Mouse (Mus musculus) heart, adult 11 months (tissue): ENCODE results near the gene Lhx1.
A peak's percentile ranks its signal among the peaks of the same experiment; 100 is the strongest.

ENCODE experiments used
- DNase-seq: peaks from one replicate; pipeline ENCODE4 v3.0.0; 2022

Lhx1 gene

DNA sequence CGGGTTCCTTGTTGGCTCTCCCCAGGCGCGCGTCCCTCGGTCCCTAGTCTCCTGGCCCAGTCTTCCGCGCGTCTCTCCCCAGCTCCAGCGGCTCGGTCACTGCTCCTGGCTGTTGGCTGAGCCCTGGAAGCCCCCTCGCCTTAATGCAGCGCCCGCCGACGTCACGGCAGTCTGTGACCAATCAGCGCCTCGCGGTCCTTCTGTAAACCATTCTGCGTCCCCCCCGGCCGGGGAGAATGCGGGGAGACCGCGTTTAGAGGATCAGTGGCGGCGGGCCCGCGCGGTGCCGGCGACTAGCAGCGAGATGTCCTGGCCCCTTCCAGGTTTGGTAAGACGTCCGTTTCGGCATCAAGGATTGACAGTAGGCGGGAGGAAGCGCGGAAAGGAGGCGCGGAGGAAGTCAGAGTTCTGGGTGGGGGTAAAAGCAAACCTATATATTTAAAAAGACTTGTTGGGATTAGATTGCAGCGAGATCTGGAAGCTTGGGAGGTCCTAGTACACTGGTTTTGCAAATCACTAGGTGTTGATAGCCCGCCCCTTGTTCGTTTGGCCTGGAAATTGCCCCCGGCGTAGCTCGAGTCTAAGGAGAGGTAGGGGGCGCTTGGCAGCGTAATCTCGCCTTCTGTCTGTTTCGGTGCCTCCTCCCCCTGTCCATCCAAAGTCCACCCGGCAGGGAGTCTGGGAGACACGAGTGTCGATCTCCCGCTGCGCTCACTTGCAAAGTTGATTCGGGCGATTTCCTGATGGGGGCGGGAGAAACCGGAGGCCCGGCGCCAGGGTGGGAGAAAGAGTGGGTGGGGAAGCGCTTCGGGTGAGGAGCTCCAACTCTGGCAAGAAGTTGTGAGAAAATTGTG, at the start of gene Lhx1:
Lhx1 (minus strand) TSS at position 115 of the 854 bp plus-strand sequence.
- peak; percentile 90 for DNase-seq

DNA sequence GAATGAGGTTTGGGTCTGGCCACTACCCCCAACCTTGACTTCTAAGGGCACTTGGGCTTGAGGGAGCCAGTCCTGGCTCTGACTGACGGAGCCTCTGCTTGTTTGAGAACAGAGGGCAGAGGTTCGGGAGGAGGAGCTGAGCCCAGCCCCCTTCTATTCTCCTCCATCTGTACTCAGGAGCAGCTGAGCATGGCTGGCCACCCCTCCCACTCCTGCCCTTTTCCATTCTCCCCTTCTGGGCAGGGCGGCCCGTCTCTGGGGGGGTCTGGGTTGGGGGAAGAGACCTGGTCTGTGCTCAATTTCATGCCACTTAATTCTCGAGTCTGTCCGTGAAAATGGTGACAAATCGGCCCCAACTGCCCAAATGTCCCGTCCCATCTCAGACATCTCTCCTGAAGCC, 49.5 kb upstream of the Lhx1 start:
- no peak for DNase-seq

DNA sequence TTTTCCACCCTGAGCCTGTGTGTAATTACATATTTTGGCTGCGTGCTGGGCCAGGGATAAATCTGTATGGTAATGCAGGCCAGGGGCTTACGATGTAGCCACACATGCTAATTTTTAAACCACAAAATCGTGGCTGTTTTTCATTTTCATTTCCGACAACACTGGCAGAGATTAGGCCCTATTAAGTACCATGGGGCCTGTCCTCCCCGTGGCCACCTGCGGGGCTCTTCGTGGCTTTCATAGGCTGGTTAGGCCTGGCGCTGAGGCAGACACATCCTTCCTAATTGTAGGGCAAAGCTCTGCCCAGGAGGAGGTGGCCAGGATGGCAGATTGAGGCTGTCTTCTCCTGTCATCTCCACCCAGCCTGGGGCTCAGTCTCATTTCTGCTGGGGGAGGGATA, 48.3 kb upstream of the Lhx1 start:
- no peak for DNase-seq

DNA sequence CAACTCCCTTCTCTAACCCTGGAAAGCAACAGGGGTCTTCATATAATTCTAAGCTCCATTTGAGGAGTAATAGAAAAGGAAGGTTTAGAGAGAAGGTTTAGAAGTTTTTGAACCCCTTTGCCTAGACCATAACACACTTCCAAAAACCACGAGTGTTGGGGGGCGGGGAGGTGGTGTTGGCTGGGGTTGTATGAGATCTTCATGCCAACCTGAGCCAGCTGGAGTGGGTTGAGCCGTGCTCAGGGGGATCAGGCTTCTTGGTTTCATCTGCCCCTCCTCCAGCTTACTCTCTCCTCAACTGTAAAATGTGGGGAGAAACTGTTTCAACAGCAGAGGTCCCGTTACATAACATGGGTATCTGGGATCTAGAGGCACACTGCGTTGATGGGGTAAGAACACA, 45.5 kb upstream of the Lhx1 start:
- DNase-seq, result no peak

DNA sequence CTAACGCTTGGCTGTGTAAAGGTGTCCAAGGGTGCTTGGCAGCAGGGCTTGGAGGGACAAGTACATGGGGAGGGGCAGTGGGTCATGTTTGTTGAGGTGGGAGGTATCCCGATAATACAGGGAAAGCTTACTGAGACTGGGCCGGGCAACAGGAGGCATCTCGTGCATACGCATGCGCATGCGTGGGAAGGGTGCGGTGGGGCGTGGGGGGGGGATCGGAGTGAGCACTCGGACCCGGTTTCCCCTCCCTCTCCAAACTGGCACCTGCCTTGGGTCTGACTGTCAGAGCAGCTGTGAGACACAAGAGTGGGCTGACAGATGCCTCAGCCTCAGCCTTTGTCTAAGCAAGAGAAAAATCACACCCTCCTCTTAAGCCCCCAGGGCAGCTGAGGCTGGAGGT, 45.1 kb upstream of the Lhx1 start:
- DNase-seq, result no peak

DNA sequence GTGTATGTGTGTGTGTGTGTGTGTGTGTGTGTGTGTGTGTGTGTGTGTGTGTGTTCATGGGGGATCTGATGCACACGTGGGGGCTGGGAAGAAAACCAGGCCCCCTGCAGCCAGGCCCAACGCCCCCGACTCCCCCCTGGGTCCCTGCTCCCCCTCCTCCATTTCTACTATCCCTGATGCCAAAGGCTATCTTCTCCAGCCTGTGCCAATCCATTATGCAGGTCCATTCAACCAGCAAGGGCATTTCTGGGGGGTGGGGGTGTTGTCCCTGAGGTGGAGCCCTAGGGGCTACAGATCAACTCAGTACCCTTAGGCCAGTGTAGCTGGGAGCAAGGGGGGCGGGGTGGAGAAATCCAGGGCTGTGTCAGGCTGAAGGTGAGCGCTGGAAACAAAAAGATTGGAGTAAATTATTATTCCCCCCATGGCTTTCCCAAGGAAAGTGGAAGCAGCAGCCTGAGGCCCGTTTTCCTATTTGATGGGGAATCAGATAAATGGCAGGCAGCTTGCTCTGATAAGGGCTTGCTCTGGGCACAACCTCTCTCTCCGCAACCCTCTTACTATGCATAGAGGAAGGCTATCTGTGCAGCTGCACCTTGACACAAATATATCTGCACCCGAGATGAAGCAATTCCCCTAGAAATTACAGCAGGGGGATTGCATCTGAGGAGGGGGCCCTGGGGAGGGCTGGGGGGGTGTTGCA, 43.9 kb upstream of the Lhx1 start:
- DNase-seq, result no peak

DNA sequence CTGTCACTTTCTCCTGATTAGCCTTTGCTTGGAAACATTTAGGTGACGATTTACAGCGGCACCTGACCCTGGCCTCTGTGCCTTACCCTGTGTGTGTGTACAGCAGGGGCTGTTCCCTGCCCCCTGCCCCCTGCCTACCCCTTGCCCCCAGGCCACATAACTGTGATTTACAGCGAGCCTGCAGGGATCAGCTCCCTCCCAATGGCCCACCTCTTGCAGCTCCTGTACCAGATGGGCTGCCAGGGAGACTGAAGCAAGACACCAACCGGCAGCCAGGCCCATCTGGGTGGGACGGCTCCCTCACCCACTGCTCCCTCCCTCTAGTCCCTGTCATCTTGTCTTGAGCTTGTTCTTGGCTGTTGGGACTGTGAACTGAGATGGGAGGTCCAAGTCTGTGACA, 43.1 kb upstream of the Lhx1 start:
- DNase-seq, result no peak

DNA sequence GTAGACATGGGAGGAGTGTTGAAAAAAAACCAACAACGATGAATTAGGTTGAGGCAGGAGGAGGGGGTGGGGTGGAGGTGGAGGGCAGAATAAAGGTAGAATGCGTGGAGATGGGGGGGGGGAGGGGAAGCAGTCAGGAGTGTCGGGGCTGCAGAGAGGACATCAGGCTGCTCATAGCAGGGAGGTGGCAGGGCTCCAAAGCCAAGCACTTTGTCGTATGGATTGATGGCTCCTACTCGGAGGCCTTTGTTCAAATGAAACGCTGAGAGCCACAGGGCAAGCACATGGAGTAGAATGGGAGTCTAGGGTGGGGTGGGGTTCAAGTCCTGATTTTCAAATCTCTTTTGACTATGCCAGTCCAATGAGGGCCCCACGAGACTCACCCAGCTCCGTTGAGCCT, 41.4 kb upstream of the Lhx1 start:
- DNase-seq, result no peak

DNA sequence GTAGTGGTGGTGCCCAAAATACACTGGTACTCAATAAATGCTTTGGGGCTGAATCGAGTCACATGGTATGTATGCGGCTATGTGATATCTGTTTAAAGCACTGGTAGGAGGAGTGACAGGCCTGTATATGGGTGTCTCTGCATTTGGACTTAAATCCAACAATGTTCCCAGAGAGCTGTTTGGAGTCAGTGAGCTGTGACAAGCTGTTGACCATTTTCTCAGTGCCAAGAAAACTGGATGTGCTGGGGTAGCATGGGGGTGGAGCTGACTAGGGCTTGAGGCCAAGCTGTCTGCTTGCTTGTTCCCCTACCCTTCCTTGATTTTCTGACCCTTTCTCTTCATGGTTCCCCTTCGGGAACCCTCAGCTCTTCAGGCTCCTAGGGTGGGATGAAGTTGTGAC, 39.9 kb upstream of the Lhx1 start:
- DNase-seq, result no peak

DNA sequence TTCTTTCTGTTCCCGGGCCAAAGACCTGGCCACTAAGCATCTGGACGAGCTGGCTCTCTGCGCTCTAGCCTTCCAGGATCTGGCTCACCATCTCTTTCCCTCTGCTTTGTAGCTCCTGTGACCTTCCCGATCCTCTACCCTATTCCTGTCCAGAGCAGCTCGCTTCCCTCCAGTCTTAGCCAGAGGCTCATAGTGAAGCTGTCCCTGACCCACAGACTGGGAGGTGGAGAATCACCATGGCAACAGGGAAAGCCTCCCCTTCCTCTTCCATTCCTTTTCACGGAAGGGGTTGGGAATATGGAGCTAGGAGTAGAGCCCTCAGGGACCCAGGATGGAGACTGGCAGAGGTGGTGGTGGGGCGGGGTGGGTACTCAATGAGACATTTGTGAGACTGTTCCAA, 38.0 kb upstream of the Lhx1 start:
- no peak for DNase-seq

DNA sequence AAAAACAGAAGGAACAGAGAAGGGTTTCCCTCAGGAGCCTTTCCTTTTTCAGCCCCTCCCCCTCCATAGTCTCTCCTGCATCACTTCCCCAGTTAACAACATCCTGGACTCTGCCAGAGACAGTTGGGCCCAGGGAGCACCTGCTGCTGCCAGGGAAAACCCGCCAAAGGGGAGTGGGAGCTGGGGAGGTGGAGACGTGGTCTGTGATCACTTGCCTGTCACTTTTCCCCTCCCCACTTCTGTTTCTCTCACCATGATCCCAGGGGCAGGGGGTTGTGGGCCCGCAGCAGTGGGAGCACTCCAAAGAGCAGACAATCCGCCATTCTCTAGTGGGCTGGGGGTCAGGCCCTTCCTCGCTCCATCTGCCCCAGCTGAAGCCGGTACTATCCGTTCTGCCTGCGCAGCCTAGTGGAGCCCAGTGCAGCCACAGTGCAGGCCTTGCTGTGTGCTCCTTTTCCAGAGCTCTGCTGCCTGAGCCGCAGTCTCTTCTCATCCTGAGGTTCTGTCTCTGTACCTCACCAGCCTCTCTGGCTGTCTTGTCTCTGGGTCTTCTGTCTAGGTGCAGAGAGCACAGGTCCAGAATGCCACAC, 37.5 kb upstream of the Lhx1 start:
- no peak for DNase-seq

DNA sequence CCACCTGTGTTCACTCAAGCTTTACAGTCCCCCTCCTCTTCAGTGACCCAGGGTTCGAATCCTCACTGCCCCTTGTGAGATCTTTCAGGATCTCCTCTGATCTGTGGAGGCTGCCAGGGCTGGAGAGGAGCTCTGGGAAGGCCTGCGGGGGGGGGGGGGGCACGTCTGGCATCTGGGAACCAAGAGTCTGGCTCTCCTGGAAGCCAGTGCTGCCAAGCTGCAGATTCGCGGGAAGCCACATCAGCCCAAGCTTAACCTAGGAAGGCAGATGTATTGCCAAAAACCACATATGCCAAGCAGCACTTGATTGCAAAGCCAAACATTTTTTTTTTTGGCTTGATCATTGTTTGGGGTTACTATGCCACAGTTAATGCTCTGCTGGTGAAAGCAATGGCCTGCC, 36.2 kb upstream of the Lhx1 start:
- DNase-seq, result no peak

DNA sequence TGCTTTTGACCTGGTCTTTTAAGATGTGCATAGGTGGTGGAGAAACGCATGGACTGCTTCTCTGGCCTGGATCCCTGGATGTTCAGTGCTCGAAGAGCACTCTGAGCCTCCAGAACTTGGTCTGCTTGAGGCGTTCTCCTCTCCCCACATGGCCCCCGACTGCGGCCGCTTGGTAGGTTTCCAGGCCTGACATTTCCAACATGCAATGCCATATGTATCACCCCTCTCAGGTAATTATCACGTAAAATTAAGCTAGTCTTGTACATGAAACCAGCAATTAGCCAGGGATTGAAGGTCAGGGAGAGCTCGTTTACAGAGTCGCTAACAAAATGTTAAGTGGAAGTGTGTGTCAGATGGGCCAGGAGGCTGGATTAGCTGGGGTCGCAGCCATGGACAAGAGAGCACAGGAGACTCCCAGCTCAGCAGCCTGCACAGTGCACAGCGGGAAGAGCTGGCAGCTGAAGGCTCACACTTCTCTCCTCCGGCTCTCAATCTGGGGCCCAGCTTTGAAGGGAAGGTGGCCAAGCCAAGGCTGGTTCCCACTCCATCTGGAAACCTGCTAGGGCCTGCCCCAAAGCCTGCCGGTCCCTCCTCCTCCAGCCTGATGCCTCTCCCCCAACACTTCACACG, 28.6 kb upstream of the Lhx1 start:
- DNase-seq, result no peak

DNA sequence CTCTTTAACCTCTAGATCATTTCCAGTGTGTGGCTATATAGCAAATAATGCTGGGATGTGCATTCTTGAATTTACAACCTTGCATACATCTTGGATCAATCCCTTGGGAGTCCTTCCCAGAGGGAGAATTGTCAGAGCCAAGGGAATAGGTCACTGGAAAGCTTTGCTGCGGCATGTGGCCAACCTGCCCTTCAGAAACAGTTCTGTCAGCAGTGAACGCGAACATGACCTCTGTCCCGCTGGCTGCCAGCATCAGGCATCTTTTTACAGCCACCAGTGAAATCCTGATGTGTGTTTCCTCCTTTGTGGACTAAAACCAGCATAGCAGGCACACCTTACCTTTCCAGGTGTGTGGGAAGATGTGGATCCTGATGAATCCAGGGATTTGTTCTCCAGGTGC, 26.0 kb upstream of the Lhx1 start:
- no peak for DNase-seq

DNA sequence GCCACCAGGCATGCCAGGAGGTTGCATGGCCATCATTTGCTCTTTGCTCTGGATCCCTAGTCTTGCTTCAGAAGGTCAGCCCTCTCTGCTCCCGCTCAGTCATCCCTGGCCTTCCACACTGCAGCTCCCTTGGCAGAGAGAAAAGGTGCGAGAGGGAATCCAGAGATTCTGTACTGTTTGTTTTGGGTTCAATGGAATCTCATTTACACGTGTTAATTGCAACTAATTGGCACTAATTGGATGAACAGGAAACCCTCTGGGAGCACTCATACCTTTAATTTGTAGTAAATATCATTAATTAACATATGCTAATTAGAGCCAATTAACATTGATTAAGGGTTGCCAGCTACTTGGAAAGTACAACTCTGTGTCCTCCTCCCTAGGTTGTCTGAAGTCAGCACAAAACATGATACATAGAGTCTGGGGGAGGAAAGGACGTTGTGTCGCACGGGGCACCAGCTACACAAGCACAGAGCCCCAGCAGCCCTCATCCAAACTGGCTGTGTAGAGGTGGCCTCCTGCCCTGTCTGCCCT, 24.0 kb upstream of the Lhx1 start:
- no peak for DNase-seq

DNA sequence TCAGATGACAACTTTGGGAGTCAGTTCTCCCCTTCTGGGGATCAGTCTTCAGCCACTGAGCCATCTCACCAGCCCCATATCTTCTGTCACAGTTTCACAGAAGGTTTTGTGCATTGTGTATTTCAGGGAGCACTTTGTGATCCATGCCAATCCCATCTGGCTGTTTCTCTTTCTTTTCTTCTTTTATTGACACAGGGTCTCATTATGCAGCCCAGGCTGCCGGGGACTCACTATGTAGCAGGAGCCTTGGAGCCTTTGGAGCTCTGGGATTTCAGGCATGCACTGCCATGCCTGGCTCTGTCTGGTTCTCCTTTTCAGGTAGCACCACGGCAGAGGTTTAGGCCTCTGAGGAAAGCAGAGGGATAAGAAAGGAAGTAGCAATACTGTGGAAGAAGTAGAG, 23.0 kb upstream of the Lhx1 start:
- DNase-seq, result no peak

DNA sequence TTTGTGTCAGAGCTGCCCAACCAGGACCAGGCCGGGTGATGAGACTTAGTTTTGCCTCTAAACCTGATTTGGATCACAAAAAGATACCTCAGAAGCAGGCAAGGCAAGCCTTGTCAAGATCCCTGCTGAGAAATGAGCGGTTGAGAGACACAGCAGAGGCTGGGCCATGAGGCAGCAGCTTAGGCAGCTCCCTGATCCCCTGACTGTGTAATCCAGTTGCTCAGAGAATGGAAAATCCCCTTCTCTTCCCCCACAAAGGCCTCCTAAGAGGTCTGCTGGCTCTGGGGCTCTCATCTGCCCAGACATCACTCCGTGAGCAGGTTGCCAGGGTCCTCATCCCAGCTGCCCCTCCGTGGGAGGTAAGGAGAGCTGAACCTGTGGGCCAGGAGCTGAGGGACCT, 14.6 kb upstream of the Lhx1 start:
- no peak for DNase-seq

DNA sequence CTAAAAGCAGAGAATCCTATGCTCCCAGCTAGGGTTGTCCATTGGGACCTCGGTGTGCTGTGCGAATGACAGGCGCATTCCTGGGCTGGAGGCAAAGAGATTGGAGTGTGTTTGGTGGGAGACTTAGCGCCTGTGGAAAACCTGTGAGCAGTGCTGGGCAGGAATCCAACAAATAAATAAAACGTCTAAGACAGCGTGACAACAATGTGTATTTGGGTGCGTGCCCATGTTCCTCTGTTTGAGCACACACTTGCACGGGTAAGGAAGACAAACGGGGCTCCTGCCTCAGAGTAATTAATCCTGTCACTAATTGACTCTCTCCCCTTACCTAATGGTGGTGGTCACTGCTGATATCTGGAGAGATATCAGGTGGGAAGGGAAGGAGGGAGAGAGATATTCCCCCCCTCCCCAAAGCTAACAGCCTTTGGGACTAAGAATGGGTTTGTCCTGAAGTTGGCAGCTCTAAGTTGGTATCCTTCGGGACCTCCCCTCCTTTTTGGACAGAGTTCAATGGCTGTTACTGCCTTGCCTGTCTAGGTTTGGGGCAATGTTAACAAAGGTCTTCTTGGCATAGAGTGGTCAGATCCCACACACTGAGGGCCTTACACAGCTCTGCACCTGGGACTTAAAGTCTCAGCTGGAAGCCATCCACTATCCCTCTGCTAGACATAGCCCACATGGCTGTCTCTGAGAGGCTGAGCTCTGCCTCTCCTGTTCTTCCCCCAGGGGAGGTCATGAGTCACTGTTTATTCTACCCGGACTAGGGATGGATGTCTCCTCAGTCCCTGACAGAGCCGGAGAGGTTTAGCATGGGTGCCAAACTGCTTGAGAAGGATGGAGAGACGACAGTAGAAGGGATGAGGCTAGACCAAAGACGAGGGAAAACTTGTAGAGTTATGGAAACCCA, 4.7 kb upstream of the Lhx1 start:
- peak; percentile 76 for DNase-seq

DNA sequence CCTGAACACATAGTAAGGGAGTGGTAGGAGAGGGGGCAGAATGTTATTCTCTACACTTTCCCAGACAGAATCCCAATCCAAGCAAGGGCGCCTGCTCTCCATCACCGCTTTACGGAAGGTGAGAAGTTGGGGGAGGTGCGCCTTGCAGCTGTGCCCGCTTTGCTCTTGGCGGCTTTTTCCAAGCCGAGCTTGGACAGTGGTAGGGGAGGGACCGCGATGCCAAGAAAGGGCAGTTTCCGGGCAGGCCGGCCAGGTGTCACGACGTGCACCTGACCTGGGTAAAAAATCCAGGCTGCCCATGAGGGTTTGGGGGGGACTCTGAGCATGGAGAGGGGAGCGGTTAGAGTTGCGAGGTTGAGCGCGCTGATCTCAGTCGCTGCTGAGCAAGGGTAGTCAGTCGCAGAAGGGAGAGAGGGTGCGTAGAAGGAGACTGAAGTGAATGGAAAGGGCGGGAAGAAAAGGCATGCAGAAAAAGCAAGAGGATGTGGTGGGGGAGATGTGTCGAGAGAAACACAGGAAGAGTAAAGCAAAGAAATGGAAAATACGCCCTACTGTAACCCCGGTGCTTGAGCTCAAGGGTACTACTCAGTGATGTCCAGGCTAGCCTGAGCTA, 3.9 kb upstream of the Lhx1 start:
- DNase-seq, result peak; percentile 82

DNA sequence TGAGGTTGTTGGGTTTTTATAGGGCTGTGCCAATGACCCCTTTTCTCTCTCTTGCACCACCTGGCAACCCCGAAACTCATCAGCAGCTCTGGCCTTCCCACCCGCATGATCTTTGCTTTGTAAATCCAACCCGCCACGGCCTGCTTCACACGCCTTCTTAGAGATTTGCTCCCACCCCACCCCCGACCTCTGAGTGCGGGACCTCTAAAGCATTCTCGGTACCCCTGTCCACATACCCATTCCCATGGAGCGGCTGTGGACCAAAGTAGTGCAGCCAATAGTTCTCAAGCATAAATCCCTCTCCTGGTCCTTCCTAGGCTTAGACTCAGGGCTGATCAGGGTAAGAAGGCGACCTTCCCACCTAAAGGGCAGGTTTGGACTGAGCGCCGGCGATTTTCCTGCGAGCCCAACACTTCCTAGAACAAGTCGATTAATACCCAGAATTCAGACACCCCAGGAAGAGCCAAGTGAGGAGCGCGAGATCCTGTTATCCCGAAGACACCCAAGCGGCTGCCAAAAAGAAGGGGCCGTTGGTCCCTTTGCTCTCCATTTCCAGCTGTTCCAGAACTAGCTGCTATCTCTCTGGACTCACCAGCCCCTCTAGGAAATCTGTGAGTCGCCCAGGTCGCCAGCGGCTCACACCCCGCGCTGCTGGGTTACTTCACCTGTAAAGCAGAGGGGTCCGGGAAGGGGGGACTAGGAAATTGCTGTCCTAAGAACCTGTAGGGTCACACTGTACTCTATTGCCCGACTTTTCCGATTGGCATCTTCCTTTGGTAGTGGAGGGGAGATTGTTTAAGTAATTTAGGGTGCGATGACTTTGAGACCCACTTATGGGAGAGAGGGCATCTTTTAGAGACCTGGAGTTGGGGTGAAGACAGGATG, 1.9 kb upstream of the Lhx1 start:
- DNase-seq, result peak; percentile 90

DNA sequence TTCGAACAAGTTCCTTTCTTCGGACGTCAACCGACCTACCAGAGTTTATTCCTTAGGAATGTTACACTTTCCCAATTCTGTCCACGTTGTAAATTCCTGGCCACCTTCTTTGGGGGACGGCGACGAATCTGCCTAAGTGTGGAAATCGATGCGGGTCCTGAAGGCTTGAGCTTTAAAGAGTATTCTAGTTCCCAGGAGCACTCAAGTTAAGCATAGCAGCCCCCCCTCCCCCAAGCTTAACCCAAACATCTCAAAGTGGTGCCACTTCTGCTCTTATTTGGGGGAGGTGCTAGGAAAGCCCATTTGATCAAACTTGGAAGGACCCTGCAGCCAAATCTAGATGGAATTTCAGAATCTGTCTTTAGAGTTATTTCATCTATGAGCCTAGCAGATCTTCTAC, 1.1 kb upstream of the Lhx1 start:
- peak; percentile 56 for DNase-seq
